Mouse (Mus musculus): ENCODE measurements around the gene Ythdf1. TPM values are rescaled to one million over a fixed set of nuclear protein-coding genes. Genes with fewer than 3 reads are reported as not detected.

Ythdf1 gene
- 71.0 and 85.1 TPM in 2 replicates for polyA plus RNA-seq (2011; ENCODE audit: insufficient read length, low read depth, missing spikeins)

DNA sequence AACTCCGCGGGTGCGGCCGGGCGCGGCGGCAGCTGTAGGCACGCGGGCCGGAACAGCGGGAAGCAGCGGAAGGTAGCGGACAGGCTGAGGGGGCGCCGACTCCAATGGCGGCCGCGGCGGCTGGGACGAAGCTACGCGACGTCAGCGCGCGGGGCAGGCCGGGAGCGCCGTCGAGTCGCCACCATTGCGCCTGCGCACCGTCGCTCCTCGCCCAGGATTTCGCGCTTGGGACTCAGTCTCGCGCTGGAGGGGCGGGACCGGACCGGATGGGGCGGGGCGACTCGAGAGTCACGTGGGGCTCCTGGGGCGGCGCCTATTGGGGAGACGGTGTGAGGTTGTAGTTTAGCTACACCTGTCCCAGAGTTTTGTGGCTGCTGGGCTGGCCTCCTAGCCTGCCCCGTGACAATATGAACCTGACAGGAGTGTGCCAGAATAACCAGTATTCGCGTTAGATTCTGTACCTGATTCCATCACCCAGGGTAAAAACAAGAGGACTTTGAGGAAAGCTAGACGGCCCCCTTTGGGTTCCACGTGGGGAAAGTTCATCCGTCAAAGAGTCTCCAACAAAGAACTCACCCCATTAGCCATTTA, at the start of gene Ythdf1:
TSS of gene Ythdf1 (minus strand) at position 140 of the 591 bp plus-strand sequence.
- no peaks in the 10 kb centered on the region; the same call in 1 of the 2 replicates for H3K4me1 ChIP-seq (ENCODE audit: control insufficient read depth, insufficient read depth, low read length)
- H3K27ac ChIP-seq (ENCODE audit: insufficient read depth, low read length) = 0 out of 2 replicates have a peak within 1 kb of the TSS, but pooled peaks have one; percentile 6
- TF ChIP-seq POLR2A (IDR thresholded peaks at IDR 0.05; ENCODE audit: low read depth, low read length) (peak; percentile 47), CTCF (IDR thresholded peaks at IDR 0.05; ENCODE audit: borderline replicate concordance, insufficient read depth, low read length) (no peak)
- H3K4me3 ChIP-seq (ENCODE audit: insufficient read depth, low read length) = peak within 1 kb of the TSS; percentile 89

DNA sequence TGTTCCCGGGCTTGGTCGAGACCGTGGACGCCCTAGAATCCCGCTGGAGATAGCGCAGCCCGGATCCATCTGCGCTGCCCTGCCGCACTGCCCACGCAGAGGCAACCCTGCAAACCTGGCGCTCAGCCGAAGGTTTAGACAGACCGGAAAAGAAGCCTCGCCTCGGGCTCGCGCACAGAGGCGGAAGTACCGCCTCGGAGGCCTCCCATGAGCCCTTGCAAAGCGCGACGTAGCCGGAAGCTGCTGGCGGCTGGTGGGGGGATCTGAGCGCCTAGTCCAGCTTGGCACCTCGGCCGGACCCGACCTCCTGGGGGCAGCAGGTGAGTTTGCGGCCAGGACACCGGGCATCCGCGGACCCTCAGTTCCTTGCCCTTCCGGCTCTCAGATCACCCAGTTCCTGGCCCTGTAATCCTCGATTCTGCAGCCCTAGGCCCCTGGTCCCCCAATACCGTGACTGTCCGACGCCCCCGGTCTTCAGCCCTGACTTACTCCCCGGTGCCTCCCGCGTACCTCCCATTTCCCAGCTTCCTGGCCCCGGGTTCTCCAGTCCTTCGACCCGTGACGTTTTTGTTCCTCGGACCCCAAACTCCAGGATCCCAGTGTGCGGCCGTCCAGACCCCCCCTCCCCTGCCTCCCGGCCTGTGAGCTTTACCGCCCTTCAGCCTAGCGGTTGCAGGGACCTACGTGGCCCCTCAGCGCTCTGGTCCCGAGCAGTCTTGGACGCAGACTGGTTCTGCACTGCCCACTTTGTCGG, 46.4 kb upstream of the Ythdf1 start, which contains the start of gene Arfgap1:
TSS of gene Arfgap1 (plus strand) at position 216 of the 754 bp plus-strand sequence.
- TF ChIP-seq CTCF (IDR thresholded peaks at IDR 0.05; ENCODE audit: borderline replicate concordance, insufficient read depth, low read length) = no peak
- TF ChIP-seq POLR2A (IDR thresholded peaks at IDR 0.05; ENCODE audit: low read depth, low read length) = peak; percentile 98
- H3K4me3 ChIP-seq (ENCODE audit: insufficient read depth, low read length) = peak within 1 kb of the TSS; percentile 100
- H3K27ac ChIP-seq (ENCODE audit: insufficient read depth, low read length) = peak within 1 kb of the TSS; percentile 87
- peaks cover 11% of the 10 kb centered on the region for H3K4me1 ChIP-seq (ENCODE audit: control insufficient read depth, insufficient read depth, low read length)

DNA sequence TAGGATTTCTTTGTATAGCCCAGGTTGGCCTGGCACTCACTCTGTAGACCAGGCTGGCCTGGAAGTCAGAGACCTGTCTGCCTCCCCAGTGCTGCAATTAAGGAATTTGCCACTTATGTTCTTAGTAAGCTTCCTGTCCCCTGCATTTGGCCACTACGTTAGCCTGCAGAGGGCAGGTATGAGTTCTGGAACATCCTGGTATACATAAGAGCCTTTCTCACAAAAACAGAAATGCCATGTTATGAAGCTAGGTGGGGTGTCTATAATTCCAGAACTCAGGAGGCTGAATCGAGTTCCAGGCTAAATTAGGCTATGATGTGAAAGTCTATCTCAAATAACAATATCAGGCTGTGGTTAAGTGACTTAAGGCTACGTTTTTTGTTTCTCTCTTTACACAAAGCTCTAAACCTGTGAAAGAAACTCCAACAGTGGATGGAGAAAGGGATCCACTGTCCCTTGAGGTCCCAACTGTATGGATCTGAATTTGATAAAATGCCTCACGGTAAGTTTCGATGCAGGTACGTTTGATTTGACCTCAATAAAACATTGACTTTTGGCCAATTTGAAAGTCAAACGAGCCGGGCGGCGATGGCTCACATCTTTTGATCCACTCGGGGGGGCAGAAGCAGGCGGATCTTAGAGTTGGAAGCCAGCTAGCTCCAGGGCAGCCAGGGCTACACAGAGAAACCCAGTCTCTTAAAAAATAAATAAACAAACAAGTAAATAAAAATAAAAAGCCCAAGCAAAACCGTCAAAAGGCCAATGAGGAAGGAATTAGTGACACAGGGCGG, 45.5 kb upstream of the Ythdf1 start:
- Histone ChIP-seq H3K27ac (ENCODE audit: insufficient read depth, low read length) (peak overlapping the region; percentile 87), H3K4me1 (ENCODE audit: control insufficient read depth, insufficient read depth, low read length) (peaks cover 11% of the 10 kb centered on the region), H3K4me3 (ENCODE audit: insufficient read depth, low read length) (peak overlapping the region; percentile 100)
- no peak for TF ChIP-seq POLR2A (IDR thresholded peaks at IDR 0.05; ENCODE audit: low read depth, low read length)

GRCm38 (mm10) chr2:180963956-180964355, 43.2 kb upstream of the Ythdf1 start:
- no peak overlapping the region for H3K4me3 ChIP-seq (ENCODE audit: insufficient read depth, low read length)

GRCm38 (mm10) chr2:180962616-180963308, 42.0 kb upstream of the Ythdf1 start:
- TF ChIP-seq CTCF (IDR thresholded peaks at IDR 0.05; ENCODE audit: borderline replicate concordance, insufficient read depth, low read length) (no peak), POLR2A (IDR thresholded peaks at IDR 0.05; ENCODE audit: low read depth, low read length) (no peak)
- H3K4me1 ChIP-seq (ENCODE audit: control insufficient read depth, insufficient read depth, low read length) = peaks cover 12% of the 10 kb centered on the region
- H3K4me3 ChIP-seq (ENCODE audit: insufficient read depth, low read length) = no peak overlapping the region
- no peak overlapping the region for H3K27ac ChIP-seq (ENCODE audit: insufficient read depth, low read length)

More at GRCm38 (mm10) chr2:180963956-180964355, 43.2 kb upstream of the Ythdf1 start:
- Histone ChIP-seq H3K27ac (ENCODE audit: insufficient read depth, low read length) (no peak overlapping the region), H3K4me1 (ENCODE audit: control insufficient read depth, insufficient read depth, low read length) (peaks cover 12% of the 10 kb centered on the region)
- no peak for TF ChIP-seq POLR2A (IDR thresholded peaks at IDR 0.05; ENCODE audit: low read depth, low read length)
- peak; percentile 65; the same call in 1 of the 2 replicates for TF ChIP-seq CTCF (IDR thresholded peaks at IDR 0.05; ENCODE audit: borderline replicate concordance, insufficient read depth, low read length)

DNA sequence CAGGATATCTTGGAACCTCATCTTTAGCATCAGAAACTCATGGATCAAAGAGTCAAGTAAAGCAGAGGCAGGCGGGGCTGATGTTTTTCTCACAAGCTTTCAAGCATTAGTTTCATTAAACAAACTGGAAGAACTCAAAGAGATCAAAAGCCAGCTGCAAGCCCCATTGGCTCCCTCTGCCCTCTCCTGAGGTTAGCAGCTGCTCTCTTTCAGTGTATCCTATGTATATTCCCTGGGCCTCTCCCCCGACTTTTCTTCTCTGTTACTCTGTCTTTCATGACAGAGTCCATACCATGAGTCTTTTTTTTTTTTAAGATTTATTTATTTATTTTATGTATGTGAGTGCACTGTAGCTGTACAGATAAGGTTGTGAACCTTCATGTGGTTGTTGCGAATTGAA, 39.4 kb upstream of the Ythdf1 start:
- Histone ChIP-seq H3K4me3 (ENCODE audit: insufficient read depth, low read length) (no peak overlapping the region), H3K27ac (ENCODE audit: insufficient read depth, low read length) (no peak overlapping the region), H3K4me1 (ENCODE audit: control insufficient read depth, insufficient read depth, low read length) (peaks cover 12% of the 10 kb centered on the region)
- TF ChIP-seq CTCF (IDR thresholded peaks at IDR 0.05; ENCODE audit: borderline replicate concordance, insufficient read depth, low read length) (no peak), POLR2A (IDR thresholded peaks at IDR 0.05; ENCODE audit: low read depth, low read length) (no peak)

- Histone ChIP-seq H3K4me1 (ENCODE audit: control insufficient read depth, insufficient read depth, low read length) (peaks cover 12% of the 10 kb centered on the region), H3K27ac (ENCODE audit: insufficient read depth, low read length) (peak overlapping the region; percentile 44; the same call in 1 of the 2 replicates)
Measured at GRCm38 (mm10) chr2:180959605-180960004, 38.9 kb upstream of the Ythdf1 start.

GRCm38 (mm10) chr2:180954061-180955047, 33.6 kb upstream of the Ythdf1 start, which contains the start of gene Nkain4:
TSS of gene Nkain4 (minus strand) at chr2:180954699.
- TF ChIP-seq CTCF (IDR thresholded peaks at IDR 0.05; ENCODE audit: borderline replicate concordance, insufficient read depth, low read length) = peak; percentile 26; the same call in 1 of the 2 replicates
- TF ChIP-seq POLR2A (IDR thresholded peaks at IDR 0.05; ENCODE audit: low read depth, low read length) = no peak
- Histone ChIP-seq H3K4me3 (ENCODE audit: insufficient read depth, low read length) (peak within 1 kb of the TSS; percentile 41), H3K27ac (ENCODE audit: insufficient read depth, low read length) (no peak within 1 kb of the TSS), H3K4me1 (ENCODE audit: control insufficient read depth, insufficient read depth, low read length) (peaks cover 3% of the 10 kb centered on the region; the same call in 1 of the 2 replicates)

More at GRCm38 (mm10) chr2:180959605-180960004, 38.9 kb upstream of the Ythdf1 start:
- no peak for TF ChIP-seq CTCF (IDR thresholded peaks at IDR 0.05; ENCODE audit: borderline replicate concordance, insufficient read depth, low read length)
- no peak for TF ChIP-seq POLR2A (IDR thresholded peaks at IDR 0.05; ENCODE audit: low read depth, low read length)
- H3K4me3 ChIP-seq (ENCODE audit: insufficient read depth, low read length) = no peak overlapping the region

Measured in embryonic fibroblast, embryonic 13.5 days (primary cell).